In the genomic region with DNA sequence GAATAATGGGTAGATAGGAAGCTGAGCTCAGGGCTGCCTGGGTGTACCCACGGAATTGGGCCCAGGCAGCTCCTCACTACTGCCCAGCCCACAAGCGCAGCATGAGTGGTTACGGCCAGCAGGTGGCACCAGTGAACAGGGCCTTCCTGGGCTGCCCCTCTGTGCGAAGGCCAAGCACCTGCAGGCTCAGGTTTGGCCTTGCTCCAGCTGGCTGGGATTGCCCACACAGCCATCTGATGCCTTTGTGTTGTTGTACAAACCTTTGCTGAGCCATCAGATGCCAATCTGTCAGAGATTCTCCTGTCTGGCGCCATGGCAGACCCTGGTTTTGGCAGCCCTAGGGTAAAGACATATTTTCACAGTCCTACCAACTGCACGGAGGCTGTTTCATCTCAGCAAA, we compare ENCODE assay signal across 8 mouse cellular contexts. TPM values are rescaled to one million over a fixed set of nuclear protein-coding genes. Genes with fewer than 3 reads are reported as not detected.
DNase-seq lines count a peak whose midpoint lies in the region; ATAC-seq and TF ChIP-seq lines count a peak whose summit lies in the region.

No protein-coding gene starts in this region.

- H3K4me1 ChIP-seq in forebrain, embryonic 11.5 days (replicated peaks; ENCODE audit: control insufficient read depth, insufficient read depth, low read length), result no peaks in the 10 kb centered on the region
- peaks cover 12% of the 10 kb centered on the region for H3K4me1 ChIP-seq in hindbrain, embryonic 10.5 days (replicated peaks)

- peak; percentile 92 for TF ChIP-seq CTCF in layer of hippocampus, adult 2 months (conservative IDR thresholded peaks at IDR 0.05)

- H3K9ac ChIP-seq in forebrain, embryonic 11.5 days (ENCODE audit: low read length), result no peak overlapping the region

- no peaks in the 10 kb centered on the region for H3K36me3 ChIP-seq in forebrain, embryonic 11.5 days (ENCODE audit: control insufficient read depth, insufficient read depth, low read length)
- H3K36me3 ChIP-seq in hindbrain, embryonic 10.5 days, result no peaks in the 10 kb centered on the region

- no peak overlapping the region for H3K4me3 ChIP-seq in forebrain, embryonic 11.5 days (ENCODE audit: low read depth, low read length)
- no peak overlapping the region for H3K4me3 ChIP-seq in hindbrain, embryonic 10.5 days
- H3K4me3 ChIP-seq in layer of hippocampus, adult 2 months, result no peak overlapping the region

- no peak overlapping the region for H3K27ac ChIP-seq in forebrain, embryonic 11.5 days (ENCODE audit: low read depth, low read length)
- H3K27ac ChIP-seq in hindbrain, embryonic 10.5 days, result no peak overlapping the region
- no peak overlapping the region for H3K27ac ChIP-seq in layer of hippocampus, adult 2 months

- no peak overlapping the region for H3K4me2 ChIP-seq in forebrain, embryonic 11.5 days (ENCODE audit: low read depth, low read length, severe bottlenecking)

- ATAC-seq in cerebellum, adult (ENCODE audit: insufficient number of reproducible peaks, low FRiP score, low TSS enrichment), result peak; percentile 88
- peak; percentile 79 for ATAC-seq in forebrain, embryonic 11.5 days (replicated peaks; ENCODE audit: low FRiP score)

- no peaks in the 10 kb centered on the region for H3K9me3 ChIP-seq in forebrain, embryonic 11.5 days (ENCODE audit: control insufficient read depth, low read length)
- H3K9me3 ChIP-seq in hindbrain, embryonic 10.5 days, result no peaks in the 10 kb centered on the region

- DNase-seq in R1 (ENCODE audit: low read depth, low spot score), result peak; percentile 87
- DNase-seq in forebrain, embryonic 11.5 days (ENCODE audit: low spot score), result peak; percentile 89
- DNase-seq in hindbrain, embryonic 10.5 days (ENCODE audit: low spot score), result peak; percentile 71
- peak; percentile 63 to 73 for DNase-seq in layer of hippocampus, adult 2 months (ENCODE audit: low spot score in 2 of 2)
- DNase-seq in lung, postnatal 4 days, result peak; percentile 74 to 79
- peak; percentile 64 for DNase-seq in retina, postnatal 7 days (ENCODE audit: low read depth, low spot score)
- peak; percentile 58 for DNase-seq in urinary bladder, postnatal 25 days (ENCODE audit: low spot score)

- H3K27me3 ChIP-seq in forebrain, embryonic 11.5 days (ENCODE audit: control insufficient read depth, insufficient read depth, low read length), result no peaks in the 10 kb centered on the region
- H3K27me3 ChIP-seq in hindbrain, embryonic 10.5 days (ENCODE audit: insufficient read depth, poor library complexity, severe bottlenecking), result no peaks in the 10 kb centered on the region; the same call in 1 of the 2 replicates

- 26% methylated on average over 6 of the region's 6 CpGs for WGBS in forebrain, embryonic 11.5 days
- 26% methylated on average over 6 of the region's 6 CpGs for WGBS in hindbrain, embryonic 10.5 days

RNA-seq across cellular contexts. Expression of gene Tm6sf1, which starts 9.4 kb away (rescaled TPM):
- polyA plus RNA-seq in forebrain, embryonic 11.5 days (2014; fragmentation: Nextera tagmentation; extraction: Ambion mirVana), result 11.4 and 14.3 TPM in 2 replicates
- polyA plus RNA-seq in hindbrain, embryonic 10.5 days (2016; fragmentation: Nextera tagmentation; extraction: Ambion mirVana), result 11.3 and 11.9 TPM in 2 replicates
- total RNA-seq in layer of hippocampus, adult 2 months (2021), result 10 to 100 TPM; 13.8 to 17.9 TPM

RNA-seq across cellular contexts. Expression of gene Gm10160, which starts 12.6 kb away (rescaled TPM):
- not detected in 2 replicates for polyA plus RNA-seq in forebrain, embryonic 11.5 days (2014; fragmentation: Nextera tagmentation; extraction: Ambion mirVana)
- polyA plus RNA-seq in hindbrain, embryonic 10.5 days (2016; fragmentation: Nextera tagmentation; extraction: Ambion mirVana), result not detected in 2 replicates
- total RNA-seq in layer of hippocampus, adult 2 months (2021), result not detected

RNA-seq across cellular contexts. Expression of gene Btbd1, which starts 38.9 kb away (rescaled TPM):
- 97.6 and 102 TPM in 2 replicates for polyA plus RNA-seq in forebrain, embryonic 11.5 days (2014; fragmentation: Nextera tagmentation; extraction: Ambion mirVana)
- 58.3 and 63.1 TPM in 2 replicates for polyA plus RNA-seq in hindbrain, embryonic 10.5 days (2016; fragmentation: Nextera tagmentation; extraction: Ambion mirVana)
- 100 to 1,000 TPM in 1 of 2 experiments, 10 to 100 TPM in 1; 97.5 to 104 TPM for total RNA-seq in layer of hippocampus, adult 2 months (2021)
